Mouse (Mus musculus) small intestine, adult 2 months (tissue): ENCODE data around the gene Secisbp2. TPM values are rescaled to one million over a fixed set of nuclear protein-coding genes. Genes with fewer than 3 reads are reported as not detected.

Source experiments
- H3K27ac ChIP-seq: fragments of 200-500 bp; 2 replicates; pipeline ENCODE4 v1.5.1; 2012; ENCODE audit warnings: low read depth, low read length, control low read depth, inconsistent platforms; ENCODE audit not compliant: insufficient read depth
- H3K27me3 ChIP-seq: fragments of 200-500 bp; 2 replicates; pipeline ENCODE4 v1.6.1; 2012; ENCODE audit warnings: mild to moderate bottlenecking, moderate library complexity, low read length, inconsistent platforms; ENCODE audit not compliant: control insufficient read depth, insufficient read depth
- H3K36me3 ChIP-seq: fragments of 200-500 bp; 2 replicates; pipeline ENCODE4 v1.6.1; 2012; ENCODE audit warnings: mild to moderate bottlenecking, low read length, control low read depth, inconsistent platforms; ENCODE audit not compliant: control insufficient read depth, insufficient read depth
- H3K4me1 ChIP-seq: fragments of 200-500 bp; 2 replicates; pipeline ENCODE4 v1.6.1; 2012; ENCODE audit warnings: low read length, inconsistent platforms, mixed read lengths; ENCODE audit not compliant: control insufficient read depth, insufficient read depth, insufficient read length
- H3K4me3 ChIP-seq: fragments of 200-500 bp; 2 replicates; pipeline ENCODE4 v1.5.1; 2012; ENCODE audit warnings: low read depth, mild to moderate bottlenecking, control low read depth, inconsistent platforms, low read length, moderate library complexity
- CTCF ChIP-seq: fragments of 200-500 bp; IDR thresholded peaks from 2 replicates; pipeline ENCODE4 v1.5.1; 2012; ENCODE audit warnings: low read depth, mild to moderate bottlenecking, control low read depth, inconsistent platforms, low read length, moderate library complexity, mixed read lengths; ENCODE audit not compliant: insufficient replicate concordance, insufficient read length; ENCODE audit errors: extremely low read depth
- POLR2A ChIP-seq: fragments of 200-500 bp; IDR thresholded peaks from 2 replicates; pipeline ENCODE4 v1.6.1; 2012; ENCODE audit warnings: low read depth, mild to moderate bottlenecking, control low read depth, inconsistent platforms, low read length, moderate library complexity
- WGBS: fragments of 180-500 bp; shearing (Covaris S2); methylation state at CpG from one replicate; pipeline ENCODE4 v1.1.7; 2018; 5-methylcytosine and 5-hydroxymethylcytosine counted together
- polyA plus RNA-seq: library from polyadenylated mRNA; depleted of rRNA; stranded (reverse); fragments of >200 nt; gene quantifications from 2 replicates; pipeline ENCODE4 v1.2.3, GENCODE M21; 2012

Secisbp2 gene
- polyA plus RNA-seq, 1 experiment = 15.3 TPM

- Histone ChIP-seq H3K4me1 (no peaks in the 10 kb centered on the region), H3K27me3 (no peaks in the 10 kb centered on the region), H3K4me3 (no peak overlapping the region), H3K27ac (no peak overlapping the region), H3K36me3 (peaks cover 12% of the 10 kb centered on the region)
- TF ChIP-seq CTCF (no peak), POLR2A (no peak)
- WGBS = 74% methylated on average over 22 of the region's 22 CpGs
Observed at GRCm38 (mm10) chr13:51705882-51706854, 54.7 kb downstream of the Secisbp2 start.

- WGBS = 56% methylated on average over 7 of the region's 7 CpGs
- peaks cover 12% of the 10 kb centered on the region for H3K36me3 ChIP-seq
Observed at GRCm38 (mm10) chr13:51710738-51711137, 59.2 kb downstream of the Secisbp2 start.

GRCm38 (mm10) chr13:51712022-51712421 is 60.5 kb downstream of the Secisbp2 start:
- H3K4me1 ChIP-seq = no peaks in the 10 kb centered on the region
- 95% methylated on average over 8 of the region's 8 CpGs for WGBS
- H3K36me3 ChIP-seq = peaks cover 12% of the 10 kb centered on the region
- H3K4me3 ChIP-seq = no peak overlapping the region
- H3K27ac ChIP-seq = no peak overlapping the region
- TF ChIP-seq POLR2A = no peak
- no peak for TF ChIP-seq CTCF
- no peaks in the 10 kb centered on the region for H3K27me3 ChIP-seq

More at GRCm38 (mm10) chr13:51710738-51711137, 59.2 kb downstream of the Secisbp2 start:
- no peaks in the 10 kb centered on the region for H3K4me1 ChIP-seq
- H3K27ac ChIP-seq = no peak overlapping the region
- no peak overlapping the region for H3K4me3 ChIP-seq
- TF ChIP-seq CTCF (no peak), POLR2A (no peak)
- no peaks in the 10 kb centered on the region for H3K27me3 ChIP-seq

- TF ChIP-seq POLR2A (no peak), CTCF (no peak)
- H3K4me3 ChIP-seq = no peak overlapping the region
- H3K27ac ChIP-seq = no peak overlapping the region
- H3K4me1 ChIP-seq = no peaks in the 10 kb centered on the region
- WGBS = 71% methylated on average over 8 of the region's 8 CpGs
- H3K27me3 ChIP-seq = no peaks in the 10 kb centered on the region
- peaks cover 8% of the 10 kb centered on the region; the same call in 1 of the 2 replicates for H3K36me3 ChIP-seq
Observed at GRCm38 (mm10) chr13:51716350-51717263, 65.1 kb downstream of the Secisbp2 start.

- no peak for TF ChIP-seq CTCF
- no peak for TF ChIP-seq POLR2A
- Histone ChIP-seq H3K4me3 (no peak overlapping the region), H3K36me3 (peaks cover 4% of the 10 kb centered on the region), H3K27ac (no peak overlapping the region), H3K4me1 (no peaks in the 10 kb centered on the region), H3K27me3 (no peaks in the 10 kb centered on the region)
- WGBS = 97% methylated on average over 3 of the region's 3 CpGs
Observed at GRCm38 (mm10) chr13:51719256-51719655, 67.8 kb downstream of the Secisbp2 start.

- no peaks in the 10 kb centered on the region for H3K4me1 ChIP-seq
- H3K27me3 ChIP-seq = no peaks in the 10 kb centered on the region
- TF ChIP-seq CTCF = no peak
- TF ChIP-seq POLR2A = no peak
- 86% methylated on average over 4 of the region's 4 CpGs for WGBS
- H3K4me3 ChIP-seq = no peak overlapping the region
- H3K36me3 ChIP-seq = peaks cover 4% of the 10 kb centered on the region
- no peak overlapping the region for H3K27ac ChIP-seq
Observed at GRCm38 (mm10) chr13:51720556-51720955, 69.1 kb downstream of the Secisbp2 start.
